Mouse (Mus musculus) neutrophil, adult 5-6 weeks (primary cell): Measurements from ENCODE around the gene Acbd5. TPM values are rescaled to one million over a fixed set of nuclear protein-coding genes. Genes with fewer than 3 reads are reported as not detected.
"Not testable (repeated sequence)": the region's sequence is repeated elsewhere in the genome, so short reads cannot be mapped to it uniquely, and the experiment has no call there.

Experiments
- ATAC-seq: fragments of 151-379, 151-347 bp; 2 replicates; pipeline ENCODE4 v1.8.0; 2017; ENCODE audit warnings: mild to moderate bottlenecking, moderate TSS enrichment; ENCODE audit not compliant: insufficient number of reproducible peaks, poor library complexity, low FRiP score, severe bottlenecking; ENCODE audit errors: extremely low read depth
- total RNA-seq: library from RNA; stranded (forward); fragments of 200-1000 nt; gene quantifications from 2 replicates; pipeline ENCODE4 v1.2.3, GENCODE M21; 2017

Acbd5 gene
- total RNA-seq = 137 and 156 TPM in 2 replicates

DNA sequence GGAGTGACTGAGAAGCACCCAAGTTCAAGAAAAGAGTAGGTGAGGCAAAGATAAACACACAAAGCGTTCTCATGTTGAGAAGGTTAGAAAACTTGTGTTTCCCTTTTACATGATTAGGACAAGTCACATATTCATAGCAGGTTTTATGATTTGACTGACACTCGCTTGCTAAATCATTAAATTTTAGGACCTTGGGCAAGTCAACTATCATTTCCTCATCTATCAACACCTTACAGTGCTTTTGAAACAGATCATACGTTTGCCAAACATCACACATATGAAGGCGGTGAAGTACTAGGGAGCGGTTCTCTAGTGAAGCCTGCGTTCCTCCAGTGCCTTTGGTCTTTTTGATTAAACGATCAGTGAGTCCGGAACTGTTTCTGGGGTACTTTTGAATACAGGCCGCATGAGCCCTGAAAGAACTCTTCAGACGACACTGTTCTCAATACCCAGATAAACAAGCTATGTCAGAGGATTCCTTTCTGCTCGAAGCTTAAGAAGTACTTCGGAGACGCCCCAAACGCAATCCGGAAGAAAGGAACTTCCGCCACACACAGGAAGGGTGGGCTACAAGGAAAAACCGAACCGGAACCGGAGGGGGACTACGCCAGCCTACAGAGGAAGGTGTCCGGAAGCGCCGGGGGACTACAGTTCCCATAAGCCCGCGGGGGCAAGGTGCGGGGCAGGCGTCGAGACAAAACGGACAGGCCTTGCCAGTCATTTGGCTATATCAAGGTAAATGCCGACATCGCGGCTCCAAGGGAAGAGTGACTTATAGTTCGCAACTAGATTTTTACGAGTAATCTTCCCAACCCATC, at the start of gene Acbd5:
Gene Acbd5 (plus strand): TSS at position 616 of the 818 bp plus-strand sequence.
- ATAC-seq = peak; percentile 83

DNA sequence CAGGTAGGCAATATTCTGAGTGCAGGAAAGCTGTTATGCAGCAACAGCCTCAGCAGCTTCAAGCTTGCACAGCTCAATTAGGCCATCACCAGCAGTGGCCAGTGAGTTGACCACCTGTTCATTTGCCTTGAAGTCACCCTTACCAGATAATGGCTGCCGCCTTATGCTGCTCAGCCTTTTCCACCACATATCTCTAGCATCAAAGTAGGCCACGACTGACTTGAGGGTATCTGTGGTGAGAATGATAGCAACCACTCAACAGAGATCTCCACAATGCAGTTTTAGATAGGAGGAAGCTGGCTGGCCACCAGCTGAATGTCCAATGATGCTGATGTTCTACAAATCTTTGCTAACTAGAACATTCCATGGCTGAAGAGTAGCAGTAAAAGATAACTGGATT, 48.8 kb upstream of the Acbd5 start:
- ATAC-seq = 0 out of 2 replicates have a peak, but pooled peaks have one; percentile 9

DNA sequence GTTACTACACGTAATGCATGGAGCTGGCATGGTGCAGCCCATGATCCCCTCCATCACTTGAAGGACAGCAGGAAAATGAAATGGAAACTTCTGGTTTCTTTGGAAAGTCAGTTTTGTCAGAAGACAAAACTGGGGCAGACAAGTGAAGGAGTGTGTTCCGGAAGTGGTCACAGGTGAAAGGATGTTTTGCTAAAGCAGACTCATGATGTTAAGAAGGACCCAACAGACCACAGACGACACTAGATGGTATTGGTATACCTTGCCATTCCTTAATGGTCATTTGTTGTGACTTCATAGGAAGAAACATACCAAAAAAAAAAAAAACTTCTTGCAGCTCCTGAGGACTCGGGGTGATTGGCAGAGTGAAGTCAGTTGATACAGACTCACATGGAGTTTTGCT, 46.6 kb upstream of the Acbd5 start:
- ATAC-seq = no peak

DNA sequence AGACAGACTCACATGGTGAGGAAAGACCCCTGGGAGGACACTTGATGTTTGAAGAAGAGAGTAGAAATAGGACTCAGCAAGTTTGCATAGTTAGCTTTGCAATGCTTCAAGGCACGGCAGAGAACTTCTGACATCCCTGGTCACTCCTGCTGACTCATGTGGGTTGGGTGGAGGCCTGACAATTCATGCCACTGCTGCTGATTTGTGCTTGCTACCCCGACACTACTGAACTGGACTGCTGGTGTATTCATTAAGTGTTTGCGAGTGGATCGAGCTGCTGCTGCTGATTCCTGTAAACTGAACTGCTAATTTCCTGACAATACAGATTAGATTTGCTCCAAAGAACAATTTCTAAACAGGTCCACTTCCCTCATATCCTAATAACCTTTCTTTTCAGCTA, 46.2 kb upstream of the Acbd5 start:
- no peak for ATAC-seq

DNA sequence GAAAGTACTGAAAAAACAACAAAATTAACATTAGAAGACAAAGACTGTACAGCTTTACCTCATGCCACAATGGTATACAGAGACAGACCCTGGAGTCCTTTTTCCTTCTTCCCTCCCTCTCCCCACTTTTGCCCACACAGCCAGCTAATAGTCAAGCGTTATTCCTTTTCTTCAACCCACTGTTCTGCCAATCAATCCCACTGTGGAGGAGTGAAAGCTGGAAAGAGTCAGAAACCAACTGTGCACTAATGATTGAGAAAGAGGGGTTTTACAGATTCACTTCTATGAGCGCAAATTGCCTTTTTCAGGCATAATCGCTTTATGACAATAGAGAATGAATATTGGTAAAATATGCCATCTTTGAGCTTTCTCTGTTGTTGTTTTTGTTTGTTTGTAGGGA, 44.9 kb upstream of the Acbd5 start:
- ATAC-seq = no peak

DNA sequence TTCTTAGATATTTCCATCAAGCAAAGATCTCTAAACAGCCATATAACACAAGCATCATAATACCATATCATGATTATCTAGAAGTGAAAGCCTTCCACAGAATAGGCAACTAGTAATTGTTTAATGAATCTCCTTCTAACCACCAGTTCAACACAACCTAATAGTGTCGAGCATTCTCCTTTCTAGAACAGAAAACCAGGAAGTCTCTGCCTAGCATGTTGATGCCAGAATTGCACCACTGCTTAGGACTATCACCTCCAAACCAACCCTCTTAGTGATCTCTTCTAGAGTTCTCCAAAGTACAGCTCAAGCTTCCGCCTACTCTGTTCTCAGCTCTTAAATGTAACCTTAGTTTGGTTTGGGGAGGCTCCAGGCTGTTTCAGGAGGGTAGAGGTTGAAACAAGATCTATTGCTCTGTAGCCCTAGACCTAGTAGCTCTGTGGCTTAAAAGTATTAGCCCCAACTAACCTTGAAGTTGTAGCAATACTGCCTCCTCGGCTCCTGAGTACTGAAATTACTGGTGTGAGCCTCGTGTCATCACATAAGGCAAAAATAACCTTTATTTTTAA, 44.2 kb upstream of the Acbd5 start:
- ATAC-seq = no peak

DNA sequence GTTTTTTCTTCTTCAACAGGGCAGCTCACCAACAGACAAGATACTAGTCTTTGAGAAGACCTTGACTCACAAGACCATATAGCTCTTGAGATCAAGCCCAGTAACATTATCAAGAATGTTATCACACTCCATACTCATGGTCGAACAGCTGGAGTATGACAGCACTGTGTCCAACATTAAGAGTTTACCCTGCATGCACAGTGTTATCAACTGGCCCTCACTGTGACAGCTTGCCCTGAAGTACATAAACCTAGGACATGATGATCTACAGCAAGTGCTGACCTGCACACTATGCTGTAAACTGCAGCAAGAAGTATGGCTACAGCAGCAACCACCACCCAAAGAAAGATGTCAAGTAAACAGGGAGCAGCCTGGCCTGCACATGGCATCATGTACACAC, 41.6 kb upstream of the Acbd5 start:
- no peak for ATAC-seq

DNA sequence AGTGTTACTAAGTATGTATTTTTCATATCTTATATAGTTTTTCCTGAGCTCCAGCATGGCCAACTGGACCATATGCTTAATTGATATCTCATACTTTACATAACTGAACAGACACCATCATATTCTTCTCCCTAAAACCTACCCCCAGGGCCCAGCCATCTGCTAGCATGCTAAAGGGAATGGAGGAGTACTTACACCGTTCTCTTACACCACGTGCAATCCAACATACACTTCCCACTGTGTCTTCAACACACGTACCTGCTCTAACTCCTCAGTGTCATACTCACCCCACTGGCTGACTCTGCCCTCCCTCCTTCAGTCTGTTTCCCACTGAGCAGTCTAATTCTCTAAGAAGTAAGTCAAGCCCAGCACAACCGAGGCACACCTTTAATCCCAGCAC, 39.1 kb upstream of the Acbd5 start:
- ATAC-seq = no peak

DNA sequence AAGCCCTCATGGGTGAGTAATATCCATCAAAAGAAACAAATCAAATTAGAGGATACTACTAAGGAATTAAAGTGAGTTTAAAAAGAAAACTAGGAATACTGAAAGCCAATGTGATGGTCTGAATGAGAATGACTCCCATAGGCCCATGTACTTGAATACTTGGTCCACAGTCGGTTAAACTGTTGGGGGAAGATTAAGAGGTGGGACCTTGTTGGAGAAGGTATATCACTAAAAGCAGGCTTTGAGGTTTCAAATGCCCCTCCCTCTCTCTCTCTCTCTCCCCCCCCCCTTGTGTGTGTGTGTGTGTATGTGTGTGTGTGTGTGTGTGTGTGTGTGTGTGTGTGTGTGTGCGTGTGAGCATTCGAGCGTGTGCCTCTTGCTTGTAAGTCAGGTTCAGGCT, 37.3 kb upstream of the Acbd5 start:
- ATAC-seq = no peak

DNA sequence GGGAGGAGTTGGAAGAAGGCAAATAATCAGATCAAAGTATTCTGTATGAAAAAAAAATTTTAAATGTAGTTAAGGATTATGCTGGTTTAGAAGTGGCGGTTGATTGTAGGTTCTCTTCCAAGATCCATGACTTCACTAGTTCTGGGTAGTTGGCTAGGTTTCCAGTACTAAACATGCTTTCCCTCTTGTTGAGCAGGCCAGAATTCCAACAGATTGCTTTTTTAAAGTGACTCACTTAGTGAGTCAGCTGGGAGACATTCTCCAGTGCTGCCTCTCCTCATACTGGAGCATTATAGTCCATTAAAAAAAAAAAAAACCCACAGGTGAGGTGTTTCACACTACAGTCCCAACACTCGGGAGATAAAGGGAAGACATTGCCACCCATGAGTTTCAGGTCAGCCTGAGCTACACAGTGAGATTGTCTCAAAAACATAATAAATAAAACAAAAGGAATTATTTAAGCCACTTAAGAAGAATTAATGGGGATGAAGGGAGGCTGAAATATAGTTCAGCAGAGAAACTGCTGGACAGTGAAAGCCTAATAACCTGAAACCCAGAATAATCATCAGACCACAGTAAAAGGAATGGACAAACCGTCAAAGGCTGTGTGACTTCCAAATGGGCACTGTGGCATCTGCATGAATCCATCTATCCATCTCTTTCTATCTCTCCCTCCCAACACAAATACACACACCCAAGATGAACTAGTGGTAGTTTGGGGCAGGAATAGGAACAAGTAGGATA, 33.1 kb upstream of the Acbd5 start:
- no peak for ATAC-seq

DNA sequence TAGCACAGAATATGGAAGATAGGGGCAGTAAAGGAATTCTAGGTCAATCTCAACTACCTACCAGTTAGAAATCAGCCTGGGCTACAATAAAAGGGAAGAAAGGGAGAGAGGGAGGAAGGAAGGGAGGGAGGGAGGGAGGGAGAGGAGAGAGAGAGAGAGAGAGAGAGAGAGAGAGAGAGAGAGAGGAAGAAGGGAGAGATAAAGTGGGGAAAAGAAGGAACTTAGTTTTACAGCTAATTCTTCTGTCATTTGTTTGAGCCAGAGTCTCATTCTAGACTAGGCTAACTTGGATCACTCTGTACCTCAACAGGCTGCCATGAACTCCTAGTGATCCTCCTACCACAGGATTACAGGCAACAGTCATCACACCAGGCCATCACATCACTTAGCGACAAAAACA, 32.5 kb upstream of the Acbd5 start:
- no peak for ATAC-seq

DNA sequence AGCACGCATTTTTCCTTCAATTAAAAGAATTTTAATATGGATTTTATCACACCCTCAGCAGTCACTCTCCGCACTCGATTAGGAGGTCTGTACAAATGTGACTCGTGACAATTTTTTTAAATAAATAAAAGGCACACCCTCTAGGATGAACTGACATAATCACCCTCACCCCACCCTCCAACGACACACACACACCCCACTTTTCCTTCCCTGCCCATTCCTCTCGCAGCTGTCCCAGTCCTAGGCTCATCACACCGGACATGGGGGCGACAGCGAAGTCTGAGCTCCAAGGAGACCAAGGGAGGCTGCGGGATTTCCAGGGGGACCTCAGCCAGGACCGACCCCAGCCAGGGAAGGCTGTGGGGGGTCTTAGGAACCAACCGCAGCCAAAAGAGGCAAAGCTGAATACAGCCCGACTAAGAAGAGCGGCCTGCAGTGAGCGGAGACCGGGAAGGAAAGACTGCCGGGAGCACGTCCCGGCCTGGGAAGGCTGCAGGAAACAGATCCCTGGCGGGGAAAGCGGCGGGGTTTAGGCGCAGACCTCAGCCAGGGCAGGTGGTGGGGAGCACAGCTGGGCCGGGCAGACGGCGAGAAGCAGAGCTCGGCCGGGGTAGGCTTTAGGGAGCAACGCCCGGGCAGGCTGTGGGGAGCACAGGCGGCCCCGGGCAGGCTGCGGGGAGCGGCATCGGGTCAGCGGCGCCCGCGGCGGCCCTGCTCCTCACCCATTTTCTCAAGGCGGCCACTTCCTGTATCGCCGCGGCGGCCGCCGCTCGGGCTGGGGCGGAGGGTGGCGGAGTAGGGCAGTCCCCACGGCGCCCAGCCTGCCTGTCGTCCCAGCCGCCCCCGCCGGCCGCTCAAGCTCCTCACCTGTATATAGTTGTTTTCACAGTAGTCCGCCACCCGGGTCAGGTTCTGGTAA, 28.6 kb upstream of the Acbd5 start:
- ATAC-seq = peak; percentile 21; the same call in 1 of the 2 replicates

DNA sequence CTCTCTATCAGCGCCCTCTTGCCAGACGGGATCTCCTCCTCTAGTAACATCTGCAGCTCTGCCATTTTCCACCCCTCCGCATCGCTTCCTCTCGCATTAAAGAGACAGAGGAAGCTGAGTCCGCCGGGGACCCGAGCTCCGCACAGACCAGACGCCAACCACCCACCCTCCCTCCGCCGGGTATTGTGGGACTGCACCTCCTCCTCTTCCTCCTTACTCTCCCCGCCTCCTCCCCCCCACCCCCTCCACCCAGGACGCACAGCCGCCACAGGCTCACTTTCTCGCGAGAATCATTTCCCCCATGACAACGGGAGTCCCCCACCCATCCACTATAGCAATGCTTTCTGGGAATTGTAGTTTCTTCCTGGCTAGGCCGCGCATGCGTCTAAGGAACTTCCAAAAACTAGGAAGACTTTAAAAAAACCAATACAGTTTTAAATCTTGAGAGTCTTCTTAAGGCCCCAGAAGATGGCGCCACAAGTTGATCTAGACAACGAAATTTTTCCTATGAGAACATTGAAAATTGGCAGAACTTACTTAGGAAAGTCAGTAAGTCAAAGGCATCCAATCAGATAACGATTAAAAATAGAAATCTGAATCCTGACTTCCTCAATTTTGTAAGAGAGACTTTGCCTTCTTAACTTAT, 27.8 kb upstream of the Acbd5 start, which contains the start of gene Abi1:
Gene Abi1 (minus strand): TSS at position 241 of the 646 bp plus-strand sequence.
- peak; percentile 84 for ATAC-seq

DNA sequence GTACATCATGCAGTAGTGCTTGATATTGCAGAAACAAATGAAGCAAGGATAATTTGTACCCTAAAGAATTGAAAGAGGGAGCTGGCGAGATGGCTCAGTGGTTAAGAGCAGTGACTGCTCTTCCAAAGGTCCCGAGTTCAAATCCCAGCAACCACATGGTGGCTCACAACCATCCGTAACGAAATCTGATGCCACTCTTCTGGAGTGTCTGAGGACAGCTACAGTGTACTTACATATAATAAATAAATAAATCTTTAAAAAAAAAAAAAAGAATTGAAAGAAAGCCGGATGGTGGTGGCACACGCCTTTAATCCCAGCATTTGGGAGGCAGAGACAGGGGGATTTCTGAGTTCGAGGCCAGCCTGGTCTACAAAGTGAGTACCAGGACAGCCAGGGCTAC, 27.3 kb upstream of the Acbd5 start:
- not testable (repeated sequence) for ATAC-seq

DNA sequence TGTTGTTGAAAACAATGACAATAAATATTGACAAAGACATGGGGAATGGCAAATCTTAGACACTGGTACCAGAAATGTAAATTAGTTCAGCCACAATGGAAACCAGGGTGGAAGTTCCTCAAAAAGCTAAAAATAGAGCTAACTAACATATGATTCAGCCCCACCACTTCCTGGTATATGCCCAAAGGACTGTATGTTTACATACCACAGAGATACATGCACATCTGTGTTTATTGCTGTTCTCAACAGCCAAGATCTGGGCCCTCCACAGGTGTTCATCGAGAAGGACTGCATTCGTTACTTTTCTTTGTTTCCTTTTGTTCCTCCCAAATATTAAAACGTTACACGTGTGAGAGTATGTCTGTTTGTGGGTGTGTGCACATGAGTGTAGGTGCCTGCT, 26.5 kb upstream of the Acbd5 start:
- ATAC-seq = peak; percentile 48; the same call in 1 of the 2 replicates

DNA sequence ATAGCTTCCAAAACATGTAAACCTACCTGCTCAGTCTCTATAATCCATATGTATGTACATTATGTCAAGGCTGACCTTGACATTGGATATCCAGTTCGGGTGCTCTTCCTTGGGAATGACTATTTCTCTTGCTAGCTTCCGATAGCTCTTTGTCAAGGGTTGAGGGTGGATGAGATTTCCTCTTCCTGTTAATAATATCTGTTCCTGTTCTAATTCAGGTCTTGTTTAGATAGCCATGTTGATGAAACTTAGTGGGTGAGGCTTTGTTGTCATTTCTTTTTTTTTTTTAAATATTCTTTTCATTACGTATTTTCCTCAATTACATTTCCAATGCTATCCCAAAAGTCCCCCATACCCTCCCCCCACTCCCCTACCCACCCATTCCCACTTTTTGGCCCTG, 25.8 kb upstream of the Acbd5 start:
- no peak for ATAC-seq

DNA sequence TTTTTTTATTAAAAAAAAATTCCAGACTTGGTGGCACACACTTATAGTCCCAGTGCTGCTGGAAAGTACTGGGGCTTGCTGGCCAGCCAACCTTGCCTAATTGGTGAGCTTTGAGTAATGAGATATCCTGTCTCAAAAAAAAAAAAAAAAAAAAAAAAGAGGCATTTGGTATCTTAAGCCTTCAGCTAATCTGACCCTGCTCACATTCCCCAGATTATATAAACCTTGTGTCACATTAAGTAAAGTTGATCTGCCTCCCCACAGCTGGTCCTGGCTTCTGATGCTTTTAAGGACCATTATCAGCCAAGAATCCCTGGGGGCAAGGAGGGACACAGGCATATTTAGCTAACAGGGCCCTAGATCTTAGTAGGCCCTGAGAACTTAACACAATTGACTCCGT, 22.3 kb upstream of the Acbd5 start:
- no peak for ATAC-seq

DNA sequence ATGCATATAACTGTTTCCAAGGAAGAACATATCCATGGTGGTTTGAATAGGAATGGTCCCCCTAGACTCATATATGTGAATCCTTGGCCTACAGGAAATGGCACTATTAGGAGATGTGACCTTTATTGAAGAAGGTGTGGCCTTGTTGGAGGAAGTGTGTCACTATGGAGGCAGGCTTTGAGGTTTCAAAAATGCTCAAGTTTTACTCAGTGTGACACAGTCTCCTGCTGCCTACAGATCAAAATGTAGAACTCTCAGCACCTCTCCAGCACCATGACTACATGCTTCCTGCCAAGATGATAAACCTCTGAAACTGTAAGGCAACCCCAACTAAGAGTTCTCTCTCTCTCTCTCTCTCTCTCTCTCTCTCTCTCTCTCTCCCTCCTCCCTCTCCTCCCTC, 20.0 kb upstream of the Acbd5 start:
- ATAC-seq = no peak
